Mouse (Mus musculus): Measurements from ENCODE around the gene Cand2. TPM values are rescaled to one million over a fixed set of nuclear protein-coding genes. Genes with fewer than 3 reads are reported as not detected.

Gene Cand2
- polyA plus RNA-seq, 1 experiment: 1.3 TPM

GRCm38 (mm10) chr6:115776363-115776762 is 2.0 kb downstream of the Cand2 start:
- no peak for TF ChIP-seq POLR2A (IDR thresholded peaks at IDR 0.05; ENCODE audit: borderline replicate concordance, control insufficient read depth, low read depth, low read length)
- TF ChIP-seq CTCF (IDR thresholded peaks at IDR 0.05; ENCODE audit: control insufficient read depth, insufficient read depth, low read length): no peak
- Histone ChIP-seq H3K4me1 (ENCODE audit: control insufficient read depth, insufficient read depth, low read length) (no peaks in the 10 kb centered on the region; the same call in 1 of the 2 replicates), H3K4me3 (replicated peaks; ENCODE audit: control insufficient read depth, low read depth, low read length) (no peak overlapping the region), H3K27ac (ENCODE audit: control insufficient read depth, insufficient read depth, low read depth, low read length, poor library complexity) (no peak overlapping the region)
- 44% methylated on average over 9 of the region's 9 CpGs for WGBS

GRCm38 (mm10) chr6:115782781-115783180 is 8.4 kb downstream of the Cand2 start:
- H3K27ac ChIP-seq (ENCODE audit: control insufficient read depth, insufficient read depth, low read depth, low read length, poor library complexity): no peak overlapping the region
- TF ChIP-seq POLR2A (IDR thresholded peaks at IDR 0.05; ENCODE audit: borderline replicate concordance, control insufficient read depth, low read depth, low read length) (no peak), CTCF (IDR thresholded peaks at IDR 0.05; ENCODE audit: control insufficient read depth, insufficient read depth, low read length) (no peak)
- WGBS: 78% methylated on average over 3 of the region's 3 CpGs
- no peak overlapping the region for H3K4me3 ChIP-seq (replicated peaks; ENCODE audit: control insufficient read depth, low read depth, low read length)
- no peaks in the 10 kb centered on the region; the same call in 1 of the 2 replicates for H3K4me1 ChIP-seq (ENCODE audit: control insufficient read depth, insufficient read depth, low read length)

GRCm38 (mm10) chr6:115791016-115791415 is 16.7 kb downstream of the Cand2 start:
- WGBS: 76% methylated on average over 10 of the region's 10 CpGs
- no peak overlapping the region for H3K27ac ChIP-seq (ENCODE audit: control insufficient read depth, insufficient read depth, low read depth, low read length, poor library complexity)
- H3K4me1 ChIP-seq (ENCODE audit: control insufficient read depth, insufficient read depth, low read length): no peaks in the 10 kb centered on the region
- H3K4me3 ChIP-seq (replicated peaks; ENCODE audit: control insufficient read depth, low read depth, low read length): no peak overlapping the region
- TF ChIP-seq CTCF (IDR thresholded peaks at IDR 0.05; ENCODE audit: control insufficient read depth, insufficient read depth, low read length) (no peak), POLR2A (IDR thresholded peaks at IDR 0.05; ENCODE audit: borderline replicate concordance, control insufficient read depth, low read depth, low read length) (no peak)

DNA sequence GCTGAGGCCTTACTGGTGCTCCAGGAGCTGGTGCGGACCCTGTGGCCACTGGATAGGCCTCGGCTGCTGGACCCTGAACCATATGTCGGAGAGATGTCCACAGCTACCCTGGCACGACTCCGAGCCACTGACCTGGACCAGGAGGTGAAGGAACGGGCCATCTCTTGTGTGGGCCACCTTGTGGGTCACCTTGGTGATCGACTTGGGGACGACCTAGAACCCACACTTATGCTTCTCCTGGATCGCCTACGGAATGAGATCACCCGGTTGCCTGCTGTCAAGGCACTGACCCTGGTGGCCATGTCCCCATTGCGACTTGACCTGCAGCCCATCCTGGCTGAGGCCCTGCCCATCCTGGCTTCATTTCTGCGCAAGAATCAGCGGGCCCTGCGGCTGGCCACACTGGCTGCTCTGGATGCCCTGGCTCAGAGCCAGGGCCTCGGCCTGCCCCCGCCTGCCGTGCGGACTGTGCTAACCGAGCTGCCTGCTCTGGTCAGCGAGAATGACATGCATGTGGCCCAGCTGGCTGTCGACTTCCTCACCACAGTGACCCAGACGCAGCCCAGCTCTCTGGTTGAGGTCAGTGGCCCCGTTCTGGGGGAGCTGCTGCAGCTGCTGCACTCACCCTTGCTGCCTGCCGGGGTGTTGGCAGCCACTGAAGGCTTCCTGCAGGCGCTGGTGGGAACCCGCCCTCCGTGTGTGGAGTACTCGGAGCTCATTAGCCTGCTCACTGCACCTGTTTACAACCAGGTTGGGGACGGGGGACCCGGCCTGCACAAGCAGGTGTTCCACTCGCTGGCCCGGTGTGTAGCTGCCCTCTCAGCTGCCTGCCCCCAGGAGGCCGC is 17.7 kb downstream of the Cand2 start:
- Histone ChIP-seq H3K27ac (ENCODE audit: control insufficient read depth, insufficient read depth, low read depth, low read length, poor library complexity) (peak overlapping the region; percentile 7; the same call in 1 of the 2 replicates), H3K4me3 (replicated peaks; ENCODE audit: control insufficient read depth, low read depth, low read length) (no peak overlapping the region), H3K4me1 (ENCODE audit: control insufficient read depth, insufficient read depth, low read length) (no peaks in the 10 kb centered on the region)
- WGBS: 32% methylated on average over 34 of the region's 34 CpGs
- TF ChIP-seq CTCF (IDR thresholded peaks at IDR 0.05; ENCODE audit: control insufficient read depth, insufficient read depth, low read length) (no peak), POLR2A (IDR thresholded peaks at IDR 0.05; ENCODE audit: borderline replicate concordance, control insufficient read depth, low read depth, low read length) (no peak)

DNA sequence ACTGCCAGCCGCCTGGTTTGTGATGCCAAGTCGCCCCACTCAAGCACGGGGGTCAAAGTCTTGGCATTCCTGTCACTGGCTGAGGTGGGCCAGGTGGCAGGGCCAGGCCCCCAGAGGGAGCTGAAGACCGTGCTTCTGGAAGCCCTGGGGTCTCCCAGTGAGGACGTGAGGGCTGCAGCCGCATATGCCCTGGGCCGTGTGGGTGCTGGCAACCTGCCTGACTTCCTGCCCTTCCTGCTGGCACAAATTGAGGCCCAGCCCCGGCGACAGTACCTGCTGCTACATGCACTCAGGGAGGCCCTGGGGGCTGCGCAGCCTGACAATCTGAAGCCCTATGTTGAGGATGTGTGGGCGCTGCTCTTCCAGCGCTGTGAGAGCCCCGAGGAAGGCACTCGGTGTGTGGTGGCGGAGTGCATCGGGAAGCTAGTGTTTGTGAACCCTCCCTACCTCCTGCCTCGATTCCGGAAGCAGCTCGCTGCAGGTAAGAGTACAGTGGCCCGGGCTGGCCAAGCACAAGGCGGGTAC is 18.4 kb downstream of the Cand2 start:
- Histone ChIP-seq H3K4me3 (replicated peaks; ENCODE audit: control insufficient read depth, low read depth, low read length) (no peak overlapping the region), H3K4me1 (ENCODE audit: control insufficient read depth, insufficient read depth, low read length) (no peaks in the 10 kb centered on the region), H3K27ac (ENCODE audit: control insufficient read depth, insufficient read depth, low read depth, low read length, poor library complexity) (peak overlapping the region; percentile 7; the same call in 1 of the 2 replicates)
- WGBS: 17% methylated on average over 21 of the region's 21 CpGs
- TF ChIP-seq CTCF (IDR thresholded peaks at IDR 0.05; ENCODE audit: control insufficient read depth, insufficient read depth, low read length) (no peak), POLR2A (IDR thresholded peaks at IDR 0.05; ENCODE audit: borderline replicate concordance, control insufficient read depth, low read depth, low read length) (peak; percentile 11; the same call in 1 of the 2 replicates)

GRCm38 (mm10) chr6:115801811-115802210 is 27.5 kb downstream of the Cand2 start:
- H3K4me3 ChIP-seq (replicated peaks; ENCODE audit: control insufficient read depth, low read depth, low read length): no peak overlapping the region
- WGBS: 95% methylated on average over 3 of the region's 3 CpGs
- TF ChIP-seq POLR2A (IDR thresholded peaks at IDR 0.05; ENCODE audit: borderline replicate concordance, control insufficient read depth, low read depth, low read length) (no peak), CTCF (IDR thresholded peaks at IDR 0.05; ENCODE audit: control insufficient read depth, insufficient read depth, low read length) (no peak)
- H3K27ac ChIP-seq (ENCODE audit: control insufficient read depth, insufficient read depth, low read depth, low read length, poor library complexity): no peak overlapping the region
- no peaks in the 10 kb centered on the region for H3K4me1 ChIP-seq (ENCODE audit: control insufficient read depth, insufficient read depth, low read length)

- no peak for TF ChIP-seq POLR2A (IDR thresholded peaks at IDR 0.05; ENCODE audit: borderline replicate concordance, control insufficient read depth, low read depth, low read length)
- TF ChIP-seq CTCF (IDR thresholded peaks at IDR 0.05; ENCODE audit: control insufficient read depth, insufficient read depth, low read length): peak; percentile 52
- H3K4me3 ChIP-seq (replicated peaks; ENCODE audit: control insufficient read depth, low read depth, low read length): no peak overlapping the region
- no peak overlapping the region for H3K27ac ChIP-seq (ENCODE audit: control insufficient read depth, insufficient read depth, low read depth, low read length, poor library complexity)
- H3K4me1 ChIP-seq (ENCODE audit: control insufficient read depth, insufficient read depth, low read length): peaks cover 4% of the 10 kb centered on the region; the same call in 1 of the 2 replicates
- WGBS: 48% methylated on average over 16 of the region's 16 CpGs
Observed at GRCm38 (mm10) chr6:115803541-115804382, 29.4 kb downstream of the Cand2 start.

Measured in bone marrow, adult 2 months (tissue).